Mouse (Mus musculus) neural tube, embryonic 14.5 days (tissue): ENCODE results near the gene Pip5k1c. TPM values are rescaled to one million over a fixed set of nuclear protein-coding genes. Genes with fewer than 3 reads are reported as not detected.

Experiments used
- ATAC-seq: fragments of 200-750 bp; cut with Nextera tagmentation; 2 replicates; pipeline ENCODE4 v1.8.0; 2017; ENCODE audit warnings: low read depth, mild to moderate bottlenecking, moderate TSS enrichment, moderate library complexity
- H3K27ac ChIP-seq: fragments of 300-500 bp; sonication (generic); 2 replicates; pipeline ENCODE4 v1.5.1; 2014; ENCODE audit warnings: low read depth, mild to moderate bottlenecking, control low read depth, low read length, moderate library complexity, mixed read lengths
- H3K27me3 ChIP-seq: fragments of 300-500 bp; sonication (generic); 2 replicates; pipeline ENCODE4 v1.6.1; 2014; ENCODE audit warnings: low read length; ENCODE audit not compliant: control insufficient read depth, insufficient read depth
- H3K36me3 ChIP-seq: fragments of 300-500 bp; sonication (generic); 2 replicates; pipeline ENCODE4 v1.6.1; 2014; ENCODE audit warnings: low read length, mixed read lengths; ENCODE audit not compliant: control insufficient read depth, insufficient read depth
- H3K4me1 ChIP-seq: fragments of 300-500 bp; sonication (generic); 2 replicates; pipeline ENCODE4 v1.6.1; 2014; ENCODE audit warnings: low read length; ENCODE audit not compliant: control insufficient read depth, insufficient read depth
- H3K4me2 ChIP-seq: fragments of 300-500 bp; sonication (generic); 2 replicates; pipeline ENCODE4 v1.6.1; 2014; ENCODE audit warnings: mild to moderate bottlenecking, low read depth, low read length, control low read depth
- H3K4me3 ChIP-seq: fragments of 300-500 bp; sonication (generic); 2 replicates; pipeline ENCODE4 v1.5.1; 2014; ENCODE audit warnings: low read depth, low read length, control low read depth, mixed read lengths
- H3K9ac ChIP-seq: fragments of 300-500 bp; sonication (generic); replicated peaks from 2 replicates; pipeline ENCODE4 v1.6.1; 2014; ENCODE audit warnings: low read depth, mild to moderate bottlenecking, control low read depth, low read length, mixed read lengths
- H3K9me3 ChIP-seq: fragments of 300-500 bp; sonication (generic); 2 replicates; pipeline ENCODE4 v1.6.1; 2016; ENCODE audit warnings: low read length; ENCODE audit not compliant: control insufficient read depth
- WGBS: fragments of 180-500 bp; shearing (Covaris S2); extraction: QIAGEN DNeasy Blood & Tissue Kit; methylation state at CpG from one replicate; pipeline ENCODE4 v1.1.7; 2014; 5-methylcytosine and 5-hydroxymethylcytosine counted together
- polyA plus RNA-seq: library from polyadenylated mRNA; unstranded; fragments of >200 nt; fragmentation: Nextera tagmentation; extraction: Ambion mirVana; gene quantifications from 2 replicates; pipeline ENCODE4 v1.2.1, GENCODE M21; 2014

The Pip5k1c gene
- polyA plus RNA-seq, 1 experiment from 2014 or later = 140 TPM

GRCm38 (mm10) chr10:81297845-81298244 lies 5.1 kb downstream of the Pip5k1c start:
- H3K4me3 ChIP-seq = no peak overlapping the region
- ATAC-seq = no peak
- WGBS = 81% methylated on average over 10 of the region's 10 CpGs
- H3K4me1 ChIP-seq = peaks cover 19% of the 10 kb centered on the region
- H3K36me3 ChIP-seq = no peaks in the 10 kb centered on the region; the same call in 1 of the 2 replicates
- H3K4me2 ChIP-seq = no peak overlapping the region
- no peaks in the 10 kb centered on the region for H3K27me3 ChIP-seq
- H3K27ac ChIP-seq = peak overlapping the region; percentile 25; the same call in 1 of the 2 replicates
- H3K9ac ChIP-seq = no peak overlapping the region
- no peaks in the 10 kb centered on the region for H3K9me3 ChIP-seq

GRCm38 (mm10) chr10:81298369-81299100 lies 5.8 kb downstream of the Pip5k1c start:
- peaks cover 19% of the 10 kb centered on the region for H3K4me1 ChIP-seq
- no peak overlapping the region for H3K4me2 ChIP-seq
- no peak overlapping the region for H3K27ac ChIP-seq
- H3K4me3 ChIP-seq = no peak overlapping the region
- no peaks in the 10 kb centered on the region for H3K27me3 ChIP-seq
- ATAC-seq = no peak
- WGBS = 93% methylated on average over 17 of the region's 17 CpGs
- no peaks in the 10 kb centered on the region; the same call in 1 of the 2 replicates for H3K36me3 ChIP-seq
- no peaks in the 10 kb centered on the region for H3K9me3 ChIP-seq
- H3K9ac ChIP-seq = no peak overlapping the region

- no peak for ATAC-seq
- no peak overlapping the region for H3K4me2 ChIP-seq
- H3K9me3 ChIP-seq = no peaks in the 10 kb centered on the region
- H3K36me3 ChIP-seq = no peaks in the 10 kb centered on the region; the same call in 1 of the 2 replicates
- H3K27me3 ChIP-seq = no peaks in the 10 kb centered on the region
- 92% methylated on average over 14 of the region's 14 CpGs for WGBS
- H3K9ac ChIP-seq = no peak overlapping the region
- H3K27ac ChIP-seq = no peak overlapping the region
- no peak overlapping the region for H3K4me3 ChIP-seq
- peaks cover 8% of the 10 kb centered on the region for H3K4me1 ChIP-seq
Observed at GRCm38 (mm10) chr10:81299585-81300351, 7.0 kb downstream of the Pip5k1c start.

GRCm38 (mm10) chr10:81300352-81300907 lies 7.7 kb downstream of the Pip5k1c start:
- Histone ChIP-seq H3K36me3 (no peaks in the 10 kb centered on the region; the same call in 1 of the 2 replicates), H3K4me3 (no peak overlapping the region), H3K9ac (no peak overlapping the region), H3K27me3 (no peaks in the 10 kb centered on the region), H3K4me1 (0 out of 2 replicates have a peak, but pooled peaks cover 3% of the 10 kb centered on the region), H3K4me2 (no peak overlapping the region), H3K27ac (no peak overlapping the region), H3K9me3 (no peaks in the 10 kb centered on the region)
- 89% methylated on average over 9 of the region's 9 CpGs for WGBS
- no peak for ATAC-seq

- Histone ChIP-seq H3K9ac (no peak overlapping the region), H3K36me3 (peaks cover 2% of the 10 kb centered on the region), H3K4me3 (no peak overlapping the region), H3K27me3 (no peaks in the 10 kb centered on the region), H3K4me2 (no peak overlapping the region), H3K9me3 (no peaks in the 10 kb centered on the region), H3K27ac (no peak overlapping the region), H3K4me1 (0 out of 2 replicates have a peak, but pooled peaks cover 3% of the 10 kb centered on the region)
- ATAC-seq = no peak
- WGBS = 82% methylated on average over 9 of the region's 9 CpGs
Observed at GRCm38 (mm10) chr10:81301321-81301720, 8.6 kb downstream of the Pip5k1c start.

- Histone ChIP-seq H3K9ac (no peak overlapping the region), H3K36me3 (peaks cover 12% of the 10 kb centered on the region), H3K9me3 (no peaks in the 10 kb centered on the region), H3K4me3 (no peak overlapping the region), H3K27ac (no peak overlapping the region), H3K4me2 (no peak overlapping the region), H3K27me3 (no peaks in the 10 kb centered on the region), H3K4me1 (0 out of 2 replicates have a peak, but pooled peaks cover 3% of the 10 kb centered on the region)
- ATAC-seq = no peak
- WGBS = 63% methylated on average over 4 of the region's 4 CpGs
Observed at GRCm38 (mm10) chr10:81302288-81302687, 9.5 kb downstream of the Pip5k1c start.

- Histone ChIP-seq H3K9me3 (no peaks in the 10 kb centered on the region), H3K4me3 (no peak overlapping the region), H3K4me1 (0 out of 2 replicates have a peak, but pooled peaks cover 3% of the 10 kb centered on the region), H3K9ac (no peak overlapping the region), H3K36me3 (peaks cover 17% of the 10 kb centered on the region), H3K4me2 (no peak overlapping the region), H3K27ac (no peak overlapping the region), H3K27me3 (no peaks in the 10 kb centered on the region)
- WGBS = 62% methylated on average over 14 of the region's 14 CpGs
- no peak for ATAC-seq
Observed at GRCm38 (mm10) chr10:81302781-81303218, 10.0 kb downstream of the Pip5k1c start.

- WGBS = 77% methylated on average over 10 of the region's 10 CpGs
- Histone ChIP-seq H3K9ac (no peak overlapping the region), H3K27ac (no peak overlapping the region), H3K4me3 (no peak overlapping the region), H3K9me3 (no peaks in the 10 kb centered on the region), H3K4me2 (no peak overlapping the region), H3K4me1 (0 out of 2 replicates have a peak, but pooled peaks cover 3% of the 10 kb centered on the region), H3K36me3 (peaks cover 21% of the 10 kb centered on the region), H3K27me3 (no peaks in the 10 kb centered on the region)
- no peak for ATAC-seq
Observed at GRCm38 (mm10) chr10:81303258-81303657, 10.5 kb downstream of the Pip5k1c start.
